Mouse (Mus musculus): Measurements from ENCODE around the gene Cd9. TPM values are rescaled to one million over a fixed set of nuclear protein-coding genes. Genes with fewer than 3 reads are reported as not detected.

Gene Cd9
- polyA plus RNA-seq, 1 experiment from 2014 or later = 70.2 TPM

- Histone ChIP-seq H3K36me3 (no peaks in the 10 kb centered on the region), H3K9me3 (no peaks in the 10 kb centered on the region), H3K4me3 (no peak overlapping the region), H3K27me3 (ENCODE audit: insufficient read depth, poor library complexity, severe bottlenecking) (0 out of 2 replicates have a peak, but pooled peaks cover 6% of the 10 kb centered on the region), H3K4me1 (peaks cover 33% of the 10 kb centered on the region), H3K27ac (no peak overlapping the region)
- 69% methylated on average over 5 of the region's 5 CpGs for WGBS
- no peak for DNase-seq (ENCODE audit: low spot score)
These were observed 59.7 kb downstream of the Cd9 start for GRCm38 (mm10) chr6:125434735-125435518.

GRCm38 (mm10) chr6:125433704-125434447 is 60.7 kb downstream of the Cd9 start:
- Histone ChIP-seq H3K27ac (no peak overlapping the region), H3K27me3 (ENCODE audit: insufficient read depth, poor library complexity, severe bottlenecking) (peaks cover 6% of the 10 kb centered on the region; the same call in 1 of the 2 replicates), H3K4me1 (peaks cover 33% of the 10 kb centered on the region), H3K36me3 (no peaks in the 10 kb centered on the region), H3K9me3 (no peaks in the 10 kb centered on the region), H3K4me3 (no peak overlapping the region)
- 65% methylated on average over 6 of the region's 6 CpGs for WGBS
- DNase-seq (ENCODE audit: low spot score) = no peak

- peaks cover 6% of the 10 kb centered on the region; the same call in 1 of the 2 replicates for H3K27me3 ChIP-seq (ENCODE audit: insufficient read depth, poor library complexity, severe bottlenecking)
- DNase-seq (ENCODE audit: low spot score) = no peak
- 71% methylated on average over 3 of the region's 3 CpGs for WGBS
- H3K27ac ChIP-seq = no peak overlapping the region; the same call in 1 of the 2 replicates
- no peaks in the 10 kb centered on the region for H3K9me3 ChIP-seq
- no peak overlapping the region for H3K4me3 ChIP-seq
- no peaks in the 10 kb centered on the region for H3K36me3 ChIP-seq
- H3K4me1 ChIP-seq = peaks cover 33% of the 10 kb centered on the region
These were observed 61.3 kb downstream of the Cd9 start for GRCm38 (mm10) chr6:125433257-125433656.

- WGBS = 59% methylated on average over 7 of the region's 7 CpGs
These were observed 62.1 kb downstream of the Cd9 start for GRCm38 (mm10) chr6:125432522-125432921.

GRCm38 (mm10) chr6:125430982-125431381 is 63.6 kb downstream of the Cd9 start:
- peaks cover 37% of the 10 kb centered on the region for H3K4me1 ChIP-seq
- no peak overlapping the region for H3K27ac ChIP-seq
- H3K4me3 ChIP-seq = no peak overlapping the region
- 55% methylated on average over 3 of the region's 3 CpGs for WGBS
- DNase-seq (ENCODE audit: low spot score) = no peak
- H3K27me3 ChIP-seq (ENCODE audit: insufficient read depth, poor library complexity, severe bottlenecking) = peaks cover 6% of the 10 kb centered on the region; the same call in 1 of the 2 replicates
- H3K36me3 ChIP-seq = no peaks in the 10 kb centered on the region
- H3K9me3 ChIP-seq = no peaks in the 10 kb centered on the region

More at GRCm38 (mm10) chr6:125432522-125432921, 62.1 kb downstream of the Cd9 start:
- H3K4me1 ChIP-seq = peaks cover 30% of the 10 kb centered on the region
- no peak for DNase-seq (ENCODE audit: low spot score)
- no peak overlapping the region for H3K4me3 ChIP-seq
- H3K36me3 ChIP-seq = no peaks in the 10 kb centered on the region
- peaks cover 6% of the 10 kb centered on the region; the same call in 1 of the 2 replicates for H3K27me3 ChIP-seq (ENCODE audit: insufficient read depth, poor library complexity, severe bottlenecking)
- no peak overlapping the region for H3K27ac ChIP-seq
- no peaks in the 10 kb centered on the region for H3K9me3 ChIP-seq

- DNase-seq (ENCODE audit: low spot score) = no peak
- no peak overlapping the region; the same call in 1 of the 2 replicates for H3K27ac ChIP-seq
- WGBS = 12% methylated on average over 14 of the region's 14 CpGs
- peaks cover 38% of the 10 kb centered on the region for H3K4me1 ChIP-seq
- H3K27me3 ChIP-seq (ENCODE audit: insufficient read depth, poor library complexity, severe bottlenecking) = peaks cover 7% of the 10 kb centered on the region; the same call in 1 of the 2 replicates
- no peaks in the 10 kb centered on the region for H3K36me3 ChIP-seq
- H3K4me3 ChIP-seq = no peak overlapping the region
- no peaks in the 10 kb centered on the region for H3K9me3 ChIP-seq
These were observed 64.1 kb downstream of the Cd9 start for GRCm38 (mm10) chr6:125430358-125430958.

- 74% methylated on average over 6 of the region's 6 CpGs for WGBS
- no peak for DNase-seq (ENCODE audit: low spot score)
These were observed 64.8 kb downstream of the Cd9 start for GRCm38 (mm10) chr6:125429741-125430140.

GRCm38 (mm10) chr6:125426383-125427360 is 67.9 kb downstream of the Cd9 start:
- Histone ChIP-seq H3K4me3 (peak overlapping the region; percentile 64), H3K27ac (peak overlapping the region; percentile 91), H3K4me1 (peaks cover 48% of the 10 kb centered on the region), H3K36me3 (no peaks in the 10 kb centered on the region), H3K27me3 (ENCODE audit: insufficient read depth, poor library complexity, severe bottlenecking) (peaks cover 19% of the 10 kb centered on the region; the same call in 1 of the 2 replicates), H3K9me3 (no peaks in the 10 kb centered on the region)
- WGBS = 2% methylated on average over 25 of the region's 25 CpGs
- peak; percentile 90 for DNase-seq (ENCODE audit: low spot score)

More at GRCm38 (mm10) chr6:125429741-125430140, 64.8 kb downstream of the Cd9 start:
- H3K27me3 ChIP-seq (ENCODE audit: insufficient read depth, poor library complexity, severe bottlenecking) = peaks cover 14% of the 10 kb centered on the region; the same call in 1 of the 2 replicates
- H3K4me3 ChIP-seq = no peak overlapping the region
- no peaks in the 10 kb centered on the region for H3K36me3 ChIP-seq
- no peak overlapping the region for H3K27ac ChIP-seq
- H3K4me1 ChIP-seq = peaks cover 43% of the 10 kb centered on the region
- H3K9me3 ChIP-seq = no peaks in the 10 kb centered on the region

- H3K4me3 ChIP-seq = no peak overlapping the region
- no peaks in the 10 kb centered on the region for H3K9me3 ChIP-seq
- no peak for DNase-seq (ENCODE audit: low spot score)
- H3K27me3 ChIP-seq (ENCODE audit: insufficient read depth, poor library complexity, severe bottlenecking) = peaks cover 13% of the 10 kb centered on the region; the same call in 1 of the 2 replicates
- WGBS = 52% methylated on average over 15 of the region's 15 CpGs
- H3K36me3 ChIP-seq = no peaks in the 10 kb centered on the region
- H3K4me1 ChIP-seq = peaks cover 38% of the 10 kb centered on the region
- no peak overlapping the region for H3K27ac ChIP-seq
These were observed 69.1 kb downstream of the Cd9 start for GRCm38 (mm10) chr6:125425205-125426090.

- no peak for DNase-seq (ENCODE audit: low spot score)
- H3K27me3 ChIP-seq (ENCODE audit: insufficient read depth, poor library complexity, severe bottlenecking) = peaks cover 13% of the 10 kb centered on the region; the same call in 1 of the 2 replicates
- no peaks in the 10 kb centered on the region for H3K9me3 ChIP-seq
- H3K4me3 ChIP-seq = no peak overlapping the region
- WGBS = 71% methylated on average over 3 of the region's 3 CpGs
- no peak overlapping the region for H3K27ac ChIP-seq
- no peaks in the 10 kb centered on the region for H3K36me3 ChIP-seq
- H3K4me1 ChIP-seq = peaks cover 35% of the 10 kb centered on the region
These were observed 70.4 kb downstream of the Cd9 start for GRCm38 (mm10) chr6:125424156-125424555.

GRCm38 (mm10) chr6:125423507-125423906 is 71.1 kb downstream of the Cd9 start:
- Histone ChIP-seq H3K36me3 (no peaks in the 10 kb centered on the region), H3K27ac (peak overlapping the region; percentile 47; the same call in 1 of the 2 replicates), H3K27me3 (ENCODE audit: insufficient read depth, poor library complexity, severe bottlenecking) (peaks cover 13% of the 10 kb centered on the region; the same call in 1 of the 2 replicates), H3K4me1 (peaks cover 37% of the 10 kb centered on the region), H3K9me3 (no peaks in the 10 kb centered on the region), H3K4me3 (no peak overlapping the region)
- DNase-seq (ENCODE audit: low spot score) = no peak
- WGBS = 58% methylated on average over 13 of the region's 13 CpGs
